Mouse (Mus musculus) myocyte (in vitro differentiated cells): ENCODE results near the gene Gpr19.

ENCODE experiments used
- E2F4 ChIP-seq: IDR thresholded peaks from one replicate; pipeline ENCODE4 v1.6.1; 2011; ENCODE audit warnings: mild to moderate bottlenecking, control low read depth, moderate library complexity; ENCODE audit not compliant: insufficient read depth
- MAX ChIP-seq: IDR thresholded peaks from one replicate; pipeline ENCODE4 v1.6.1; 2011; ENCODE audit warnings: low read depth, mild to moderate bottlenecking, control low read depth
- MYOG ChIP-seq, 3 experiments: IDR thresholded peaks; one replicate each; pipeline ENCODE4 v1.6.1; 2011; ENCODE audit warnings: control low read depth in 2 of 3, low read depth in 2 of 3, mild to moderate bottlenecking in 2 of 3; ENCODE audit not compliant: insufficient read length in 2 of 3, control insufficient read depth in 1 of 3, insufficient read depth in 1 of 3
- POLR2A ChIP-seq: IDR thresholded peaks from one replicate; pipeline ENCODE4 v1.6.1; 2011; ENCODE audit warnings: low read depth, mild to moderate bottlenecking, control low read depth, moderate library complexity; ENCODE audit not compliant: insufficient read length
- SRF ChIP-seq: IDR thresholded peaks from one replicate; pipeline ENCODE4 v1.6.1; 2011; ENCODE audit warnings: low read depth; ENCODE audit not compliant: control insufficient read depth, insufficient read length
- TCF12 ChIP-seq: IDR thresholded peaks from one replicate; pipeline ENCODE4 v1.6.1; 2011; ENCODE audit warnings: mild to moderate bottlenecking, control low read depth; ENCODE audit not compliant: poor library complexity, insufficient read depth, severe bottlenecking
- USF1 ChIP-seq: IDR thresholded peaks from one replicate; pipeline ENCODE4 v1.6.1; 2011; ENCODE audit warnings: low read depth, mild to moderate bottlenecking, control low read depth, moderate library complexity

DNA sequence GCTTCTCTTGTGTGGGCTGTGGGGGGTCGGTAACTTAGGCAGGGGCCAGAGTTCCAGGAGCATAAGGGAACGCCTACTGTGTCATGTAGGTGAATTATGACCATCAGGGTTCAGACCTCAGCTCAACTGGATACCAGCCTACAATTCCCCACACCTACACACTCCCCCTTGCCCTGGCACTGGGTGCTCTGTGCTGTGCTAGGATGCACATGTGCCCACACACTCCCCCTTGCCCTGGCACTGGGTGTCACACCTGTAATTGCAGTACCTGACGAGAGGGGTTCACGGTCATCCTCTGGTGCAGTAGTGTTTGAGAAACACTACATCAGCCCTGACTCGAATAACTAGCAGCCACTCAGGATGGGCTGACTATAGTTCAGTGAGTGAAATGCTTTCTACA is 43.6 kb downstream of the Gpr19 start:
- no peak for TF ChIP-seq POLR2A
- no peak for TF ChIP-seq E2F4
- no peak for TF ChIP-seq MAX
- TF ChIP-seq USF1 = no peak
- no peak for TF ChIP-seq MYOG (IDR thresholded peaks at IDR 0.05; ENCODE audit: control insufficient read depth in 1 of 3, insufficient read depth in 1 of 3, insufficient read length in 2 of 3, low read depth in 2 of 3)
- TF ChIP-seq TCF12 = no peak
- no peak for TF ChIP-seq SRF
